Mouse (Mus musculus) neural tube, embryonic 11.5 days (tissue): ENCODE data around the gene Rabgef1. TPM values are rescaled to one million over a fixed set of nuclear protein-coding genes. Genes with fewer than 3 reads are reported as not detected.

Experiments used
- ATAC-seq: fragments of 200-750 bp; cut with Nextera tagmentation; 2 replicates; pipeline ENCODE4 v1.8.0; 2017; ENCODE audit warnings: moderate number of reproducible peaks, mild to moderate bottlenecking, moderate TSS enrichment, moderate library complexity; ENCODE audit not compliant: insufficient read depth, low FRiP score, low TSS enrichment
- DNase-seq: peaks from one replicate; pipeline ENCODE4 v3.0.0-alpha.2; 2015; ENCODE audit warnings: low spot score
- H3K27ac ChIP-seq: fragments of 300-500 bp; sonication (generic); 2 replicates; pipeline ENCODE4 v1.5.1; 2014; ENCODE audit warnings: low read depth, mild to moderate bottlenecking, low read length
- H3K27me3 ChIP-seq: fragments of 300-500 bp; sonication (generic); 2 replicates; pipeline ENCODE4 v1.6.1; 2014; ENCODE audit warnings: mild to moderate bottlenecking, low read length, mixed read lengths; ENCODE audit not compliant: control insufficient read depth, insufficient read depth
- H3K36me3 ChIP-seq: fragments of 300-500 bp; sonication (generic); 2 replicates; pipeline ENCODE4 v1.6.1; 2014; ENCODE audit warnings: mild to moderate bottlenecking, low read length, moderate library complexity, mixed read lengths; ENCODE audit not compliant: control insufficient read depth, insufficient read depth
- H3K4me1 ChIP-seq: fragments of 300-500 bp; sonication (generic); 2 replicates; pipeline ENCODE4 v1.6.1; 2014; ENCODE audit warnings: low read length, mixed read lengths; ENCODE audit not compliant: control insufficient read depth, insufficient read depth
- H3K4me2 ChIP-seq: fragments of 300-500 bp; sonication (generic); 2 replicates; pipeline ENCODE4 v1.6.1; 2014; ENCODE audit warnings: low read depth, mild to moderate bottlenecking, moderate library complexity
- H3K4me3 ChIP-seq: fragments of 300-500 bp; sonication (generic); 2 replicates; pipeline ENCODE4 v1.5.1; 2014; ENCODE audit warnings: low read depth, low read length
- H3K9ac ChIP-seq: fragments of 300-500 bp; sonication (generic); 2 replicates; pipeline ENCODE4 v1.6.1; 2014; ENCODE audit warnings: mild to moderate bottlenecking, low read length
- H3K9me3 ChIP-seq: fragments of 300-500 bp; sonication (generic); 2 replicates; pipeline ENCODE4 v1.6.1; 2016; ENCODE audit warnings: low read length; ENCODE audit not compliant: control insufficient read depth
- WGBS: fragments of 180-500 bp; shearing (Covaris S2); extraction: QIAGEN DNeasy Blood & Tissue Kit; methylation state at CpG from one replicate; pipeline ENCODE4 v1.1.7; 2014; 5-methylcytosine and 5-hydroxymethylcytosine counted together
- polyA plus RNA-seq: library from polyadenylated mRNA; unstranded; fragments of >200 nt; fragmentation: Nextera tagmentation; extraction: Ambion mirVana; gene quantifications from 2 replicates; pipeline ENCODE4 v1.2.1, GENCODE M21; 2014

Rabgef1 gene
- polyA plus RNA-seq, 1 experiment from 2014 or later = 25.4 TPM

- no peaks in the 10 kb centered on the region for H3K27me3 ChIP-seq
- peaks cover 5% of the 10 kb centered on the region; the same call in 1 of the 2 replicates for H3K4me1 ChIP-seq
- H3K36me3 ChIP-seq = no peaks in the 10 kb centered on the region
- no peak for DNase-seq
- no peak overlapping the region for H3K4me3 ChIP-seq
- 93% methylated on average over 7 of the region's 7 CpGs for WGBS
- H3K27ac ChIP-seq = no peak overlapping the region
- no peak overlapping the region for H3K4me2 ChIP-seq
- ATAC-seq = no peak
- H3K9me3 ChIP-seq = no peaks in the 10 kb centered on the region
- H3K9ac ChIP-seq = no peak overlapping the region
Observed at GRCm38 (mm10) chr5:130143101-130143500, 28.5 kb upstream of the Rabgef1 start.

GRCm38 (mm10) chr5:130143977-130144333 is 27.6 kb upstream of the Rabgef1 start:
- no peaks in the 10 kb centered on the region for H3K27me3 ChIP-seq
- peak overlapping the region; percentile 33 for H3K9ac ChIP-seq
- peak overlapping the region; percentile 69 for H3K27ac ChIP-seq
- DNase-seq (peak; percentile 82), ATAC-seq (peak; percentile 58)
- H3K4me3 ChIP-seq = peak overlapping the region; percentile 51
- H3K4me2 ChIP-seq = peak overlapping the region; percentile 79
- H3K9me3 ChIP-seq = no peaks in the 10 kb centered on the region
- 2% methylated on average over 20 of the region's 20 CpGs for WGBS
- H3K36me3 ChIP-seq = no peaks in the 10 kb centered on the region
- H3K4me1 ChIP-seq = peaks cover 5% of the 10 kb centered on the region; the same call in 1 of the 2 replicates

GRCm38 (mm10) chr5:130144334-130145312 is 27.0 kb upstream of the Rabgef1 start, which contains the start of gene Kctd7:
Kctd7 (plus strand) TSS chr5:130144861.
- peak within 1 kb of the TSS; percentile 51 for H3K4me3 ChIP-seq
- H3K36me3 ChIP-seq = no peaks in the 10 kb centered on the region
- peak within 1 kb of the TSS; percentile 62 for H3K9ac ChIP-seq
- DNase-seq (peak; percentile 94), ATAC-seq (peak; percentile 97)
- no peaks in the 10 kb centered on the region for H3K9me3 ChIP-seq
- H3K27me3 ChIP-seq = no peaks in the 10 kb centered on the region
- H3K4me2 ChIP-seq = peak within 1 kb of the TSS; percentile 79
- H3K27ac ChIP-seq = peak within 1 kb of the TSS; percentile 69
- H3K4me1 ChIP-seq = peaks cover 5% of the 10 kb centered on the region; the same call in 1 of the 2 replicates
- WGBS = under 1% methylated on average over 66 of the region's 66 CpGs

- H3K4me2 ChIP-seq = no peak overlapping the region; the same call in 1 of the 2 replicates
- DNase-seq = no peak
- peaks cover 5% of the 10 kb centered on the region; the same call in 1 of the 2 replicates for H3K4me1 ChIP-seq
- 88% methylated on average over 8 of the region's 8 CpGs for WGBS
- H3K27me3 ChIP-seq = no peaks in the 10 kb centered on the region
- no peak overlapping the region for H3K4me3 ChIP-seq
- no peak for ATAC-seq
- no peak overlapping the region for H3K9ac ChIP-seq
- H3K9me3 ChIP-seq = no peaks in the 10 kb centered on the region
- H3K27ac ChIP-seq = no peak overlapping the region
- H3K36me3 ChIP-seq = no peaks in the 10 kb centered on the region
Observed at GRCm38 (mm10) chr5:130145961-130146360, 25.6 kb upstream of the Rabgef1 start.

- no peak for DNase-seq
- Histone ChIP-seq H3K36me3 (no peaks in the 10 kb centered on the region; the same call in 1 of the 2 replicates), H3K27ac (no peak overlapping the region), H3K4me3 (no peak overlapping the region), H3K9me3 (no peaks in the 10 kb centered on the region), H3K27me3 (no peaks in the 10 kb centered on the region), H3K4me2 (no peak overlapping the region), H3K9ac (no peak overlapping the region), H3K4me1 (peaks cover 5% of the 10 kb centered on the region; the same call in 1 of the 2 replicates)
- no peak for ATAC-seq
- WGBS = 61% methylated on average over 7 of the region's 7 CpGs
Observed at GRCm38 (mm10) chr5:130149726-130150310, 21.8 kb upstream of the Rabgef1 start.

- H3K9me3 ChIP-seq = no peaks in the 10 kb centered on the region
- DNase-seq (no peak), ATAC-seq (no peak)
- H3K4me2 ChIP-seq = no peak overlapping the region
- H3K27ac ChIP-seq = no peak overlapping the region
- no peak overlapping the region for H3K9ac ChIP-seq
- no peak overlapping the region for H3K4me3 ChIP-seq
- no peaks in the 10 kb centered on the region; the same call in 1 of the 2 replicates for H3K36me3 ChIP-seq
- H3K4me1 ChIP-seq = no peaks in the 10 kb centered on the region
- WGBS = 80% methylated on average over 2 of the region's 2 CpGs
- H3K27me3 ChIP-seq = no peaks in the 10 kb centered on the region
Observed at GRCm38 (mm10) chr5:130154286-130154685, 17.3 kb upstream of the Rabgef1 start.

GRCm38 (mm10) chr5:130158545-130158944 is 13.1 kb upstream of the Rabgef1 start:
- Histone ChIP-seq H3K27ac (no peak overlapping the region), H3K4me2 (no peak overlapping the region), H3K9me3 (no peaks in the 10 kb centered on the region), H3K36me3 (no peaks in the 10 kb centered on the region), H3K9ac (no peak overlapping the region), H3K4me1 (no peaks in the 10 kb centered on the region), H3K4me3 (no peak overlapping the region), H3K27me3 (no peaks in the 10 kb centered on the region)
- no peak for DNase-seq
- WGBS = 89% methylated on average over 4 of the region's 4 CpGs
- no peak for ATAC-seq

GRCm38 (mm10) chr5:130159761-130160201 is 11.8 kb upstream of the Rabgef1 start:
- Histone ChIP-seq H3K36me3 (no peaks in the 10 kb centered on the region), H3K27ac (no peak overlapping the region), H3K4me2 (no peak overlapping the region), H3K9me3 (no peaks in the 10 kb centered on the region), H3K4me1 (no peaks in the 10 kb centered on the region), H3K4me3 (no peak overlapping the region), H3K27me3 (no peaks in the 10 kb centered on the region), H3K9ac (no peak overlapping the region)
- 68% methylated on average over 7 of the region's 7 CpGs for WGBS
- no peak for DNase-seq
- ATAC-seq = no peak
